Mouse (Mus musculus): ENCODE data around the gene 9930021J03Rik.

DNA sequence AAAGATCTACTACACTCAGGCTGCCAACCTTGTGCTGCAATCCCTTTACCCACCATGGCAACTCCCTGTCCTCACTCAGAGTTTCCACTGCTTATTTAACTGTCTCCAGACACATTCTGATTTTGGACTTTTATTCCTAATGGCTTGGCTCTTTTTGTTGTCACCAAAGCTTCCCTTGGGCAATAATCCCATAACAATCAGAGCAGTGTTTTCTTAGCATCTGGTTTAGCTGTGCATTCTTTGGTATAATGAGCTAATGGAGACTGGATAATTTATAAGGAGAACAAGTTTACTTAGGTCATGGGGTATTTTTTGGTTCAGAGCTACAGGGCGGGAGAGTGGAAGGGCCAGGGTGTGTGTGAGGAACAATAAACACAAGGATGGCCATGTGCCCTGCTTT lies 32.4 kb upstream of the 9930021J03Rik start:
- TF ChIP-seq CTCF (IDR thresholded peaks at IDR 0.05; ENCODE audit: low read depth, low read length), result no peak
- TF ChIP-seq EP300 (IDR thresholded peaks at IDR 0.05; ENCODE audit: insufficient read depth, low read depth, low read length), result no peak
- no peak for TF ChIP-seq POLR2A (IDR thresholded peaks at IDR 0.05; ENCODE audit: insufficient read depth, low read length)

Data from ES-Bruce4 (cell line).